Mouse (Mus musculus): ENCODE measurements around the gene Gsg1l2.
A peak's percentile ranks its signal among the peaks of the same experiment; 100 is the strongest.

Gsg1l2 gene

GRCm38 (mm10) chr11:67819604-67820003 lies 45.2 kb downstream of the Gsg1l2 start:
- peak; percentile 65 for DNase-seq (ENCODE audit: low read depth)

DNA sequence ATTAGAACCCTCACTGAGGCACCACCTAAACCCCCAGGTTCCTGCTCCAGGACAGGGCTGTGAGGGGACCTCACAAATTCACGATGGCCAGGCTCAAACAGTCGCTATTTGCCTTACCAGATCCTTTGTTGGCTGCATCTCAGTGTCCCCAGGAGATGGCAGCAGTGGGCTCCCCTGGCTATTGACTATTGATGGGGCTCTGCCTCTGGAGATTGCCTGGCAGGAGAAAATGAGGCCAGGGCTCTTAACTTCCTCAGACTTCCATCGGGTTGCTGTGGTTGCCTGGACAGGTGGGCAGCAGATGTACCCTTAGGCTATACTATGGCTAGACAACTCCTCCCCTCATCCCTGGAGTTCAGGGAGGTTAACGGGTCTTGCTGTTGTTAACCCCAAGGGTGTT lies 45.8 kb downstream of the Gsg1l2 start:
- peak; percentile 45 for DNase-seq (ENCODE audit: low read depth)

GRCm38 (mm10) chr11:67821560-67821959 lies 47.2 kb downstream of the Gsg1l2 start:
- DNase-seq (ENCODE audit: low read depth), result no peak

DNA sequence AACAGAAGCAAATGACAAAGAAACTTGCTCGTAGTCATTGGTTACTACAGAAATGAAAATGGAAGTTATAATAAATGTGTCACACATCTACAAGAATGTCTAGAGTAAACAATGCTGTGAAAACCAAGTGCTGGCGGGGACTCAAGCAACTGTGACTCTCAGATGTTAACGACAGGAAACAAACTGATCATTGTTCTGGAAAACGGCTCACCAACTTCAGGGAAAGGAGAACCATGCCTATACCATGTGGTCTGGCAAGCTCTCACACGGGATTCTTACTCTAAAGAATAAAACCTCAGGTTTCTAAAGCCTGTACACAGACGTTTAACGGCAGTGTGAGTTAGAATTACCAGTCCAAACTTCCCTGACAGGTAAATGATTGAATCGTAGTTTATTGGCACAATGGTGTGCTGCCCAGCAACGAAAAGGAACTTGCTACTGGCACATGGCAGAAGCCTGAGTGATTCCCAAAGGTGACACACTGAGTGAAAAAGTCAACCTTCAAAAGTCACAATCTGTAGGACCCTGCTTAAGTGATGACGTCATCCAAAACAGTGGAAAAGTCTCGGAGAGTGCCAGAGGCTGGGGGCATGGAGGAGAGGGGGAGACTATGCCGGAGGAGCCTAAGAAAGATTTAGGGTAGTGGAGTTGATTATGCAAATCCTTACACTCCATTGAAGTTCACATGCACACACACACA lies 54.1 kb downstream of the Gsg1l2 start:
- DNase-seq (ENCODE audit: low read depth), result peak; percentile 25

- no peak for DNase-seq (ENCODE audit: low read depth)
Measured at GRCm38 (mm10) chr11:67829530-67829929, 55.1 kb downstream of the Gsg1l2 start.

- DNase-seq (ENCODE audit: low read depth), result peak; percentile 17
Measured at GRCm38 (mm10) chr11:67831820-67832219, 57.4 kb downstream of the Gsg1l2 start.

DNA sequence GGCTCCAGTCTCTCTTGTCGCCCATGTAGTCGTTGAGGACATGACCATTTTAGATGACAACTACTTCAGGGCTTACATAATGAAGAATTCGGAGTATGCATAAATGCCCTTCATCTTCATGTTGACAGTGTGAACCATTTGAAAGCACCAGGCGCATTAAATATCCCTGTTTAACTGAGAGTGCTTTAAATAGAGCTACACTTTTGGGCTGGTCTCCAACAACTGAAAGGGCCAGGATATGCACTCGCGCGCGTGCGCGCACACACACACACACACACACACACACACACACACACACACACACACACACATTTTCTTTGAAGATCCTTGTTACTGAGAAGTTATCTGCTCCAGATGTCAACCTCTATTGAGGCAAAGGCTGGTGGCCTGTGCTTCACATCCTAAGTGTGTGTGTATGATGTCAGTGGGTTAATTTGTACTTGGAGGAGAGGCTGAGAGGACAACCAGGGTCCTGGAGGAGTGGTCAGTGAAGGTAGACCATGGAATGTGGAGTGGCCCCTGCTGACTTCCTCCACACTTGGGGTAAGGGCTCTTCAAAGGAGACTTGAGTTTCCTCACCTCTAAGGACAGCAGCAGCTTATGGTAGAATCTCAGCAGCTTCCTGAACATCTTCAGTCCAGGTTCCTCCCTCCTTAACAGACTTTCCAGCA lies 61.1 kb downstream of the Gsg1l2 start:
- DNase-seq (ENCODE audit: low read depth), result no peak

Data from NIH3T3 (cell line).